Mouse (Mus musculus) embryonic facial prominence, embryonic 11.5 days (tissue): Measurements from ENCODE around the gene Prkca. TPM values are rescaled to one million over a fixed set of nuclear protein-coding genes. Genes with fewer than 3 reads are reported as not detected.

Source experiments
- ATAC-seq: fragments of 200-750 bp; cut with Nextera tagmentation; replicated peaks from 2 replicates; pipeline ENCODE4 v1.8.0; 2017; ENCODE audit warnings: low read depth; ENCODE audit not compliant: insufficient number of reproducible peaks, low FRiP score, low TSS enrichment
- DNase-seq: peaks from one replicate; pipeline ENCODE4 v3.0.0-alpha.2; 2015; ENCODE audit warnings: low spot score
- H3K27ac ChIP-seq: fragments of 300-500 bp; sonication (generic); replicated peaks from 2 replicates; pipeline ENCODE4 v1.5.1; 2014; ENCODE audit warnings: mild to moderate bottlenecking, low read depth, low read length, control low read depth
- H3K27me3 ChIP-seq: fragments of 300-500 bp; sonication (generic); 2 replicates; pipeline ENCODE4 v1.6.1; 2014; ENCODE audit warnings: mild to moderate bottlenecking, low read length, moderate library complexity, mixed read lengths; ENCODE audit not compliant: control insufficient read depth, insufficient read depth
- H3K36me3 ChIP-seq: fragments of 300-500 bp; sonication (generic); replicated peaks from 2 replicates; pipeline ENCODE4 v1.6.1; 2014; ENCODE audit warnings: low read depth, mild to moderate bottlenecking, low read length, moderate library complexity, mixed read lengths; ENCODE audit not compliant: control insufficient read depth, insufficient read depth
- H3K4me1 ChIP-seq: fragments of 300-500 bp; sonication (generic); 2 replicates; pipeline ENCODE4 v1.6.1; 2014; ENCODE audit warnings: low read length, mixed read lengths; ENCODE audit not compliant: control insufficient read depth, insufficient read depth
- H3K4me2 ChIP-seq: fragments of 300-500 bp; sonication (generic); 2 replicates; pipeline ENCODE4 v1.6.1; 2014; ENCODE audit warnings: low read depth, mild to moderate bottlenecking, control low read depth, low read length, moderate library complexity
- H3K4me3 ChIP-seq: fragments of 300-500 bp; sonication (generic); 2 replicates; pipeline ENCODE4 v1.5.1; 2014; ENCODE audit warnings: low read depth, low read length, control low read depth
- H3K9ac ChIP-seq: fragments of 300-500 bp; sonication (generic); replicated peaks from 2 replicates; pipeline ENCODE4 v1.6.1; 2014; ENCODE audit warnings: mild to moderate bottlenecking, control low read depth, low read length
- H3K9me3 ChIP-seq: fragments of 300-500 bp; sonication (generic); replicated peaks from 2 replicates; pipeline ENCODE4 v1.6.1; 2016; ENCODE audit warnings: mild to moderate bottlenecking, low read length, inconsistent platforms, mixed read lengths; ENCODE audit not compliant: control insufficient read depth
- WGBS: fragments of 180-500 bp; shearing (Covaris S2); extraction: QIAGEN DNeasy Blood & Tissue Kit; methylation state at CpG from one replicate; pipeline ENCODE4 v1.1.7; 2014; 5-methylcytosine and 5-hydroxymethylcytosine counted together
- polyA plus RNA-seq: library from polyadenylated mRNA; unstranded; fragments of >200 nt; fragmentation: Nextera tagmentation; extraction: Ambion mirVana; gene quantifications from 2 replicates; pipeline ENCODE4 v1.2.1, GENCODE M21; 2014

The Prkca gene
- polyA plus RNA-seq, 1 experiment from 2014 or later, result 7.4 TPM

- ATAC-seq (no peak), DNase-seq (no peak)
- Histone ChIP-seq H3K4me2 (no peak overlapping the region), H3K4me3 (no peak overlapping the region), H3K27ac (no peak overlapping the region), H3K9me3 (no peaks in the 10 kb centered on the region), H3K4me1 (no peaks in the 10 kb centered on the region), H3K27me3 (no peaks in the 10 kb centered on the region), H3K36me3 (no peaks in the 10 kb centered on the region), H3K9ac (no peak overlapping the region)
- 52% methylated on average over 22 of the region's 22 CpGs for WGBS
Observed at GRCm38 (mm10) chr11:107979497-107980174, 364.1 kb downstream of the Prkca start.

GRCm38 (mm10) chr11:107969943-107970342 lies 373.8 kb downstream of the Prkca start:
- Histone ChIP-seq H3K27me3 (no peaks in the 10 kb centered on the region), H3K4me1 (peaks cover 2% of the 10 kb centered on the region; the same call in 1 of the 2 replicates), H3K4me2 (no peak overlapping the region), H3K9me3 (no peaks in the 10 kb centered on the region), H3K9ac (no peak overlapping the region), H3K4me3 (no peak overlapping the region), H3K36me3 (no peaks in the 10 kb centered on the region), H3K27ac (no peak overlapping the region)
- no peak for DNase-seq
- 70% methylated on average over 10 of the region's 10 CpGs for WGBS
- no peak for ATAC-seq

DNA sequence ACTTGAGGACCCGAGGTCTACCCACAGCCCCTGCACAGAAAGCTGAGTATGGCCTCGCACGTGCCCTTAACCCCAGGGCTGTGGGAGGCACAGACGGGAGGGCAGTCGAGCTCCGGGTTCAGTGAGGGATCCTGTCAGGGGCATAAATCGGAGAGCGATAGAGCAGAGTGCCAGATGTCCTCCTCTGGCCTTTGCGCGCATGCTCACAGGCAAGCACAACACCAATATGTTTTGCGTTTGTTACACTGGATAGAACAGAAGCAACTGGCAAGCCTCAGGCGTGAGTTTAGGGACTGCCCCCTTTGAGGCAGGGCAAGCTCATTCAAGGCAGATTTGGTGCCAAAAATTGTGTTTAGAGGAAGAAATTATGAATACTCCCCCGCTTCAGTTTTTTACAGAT lies 375.6 kb downstream of the Prkca start:
- H3K36me3 ChIP-seq, result no peaks in the 10 kb centered on the region
- peak; percentile 65 for DNase-seq
- H3K27ac ChIP-seq, result no peak overlapping the region
- H3K4me3 ChIP-seq, result no peak overlapping the region
- peaks cover 2% of the 10 kb centered on the region; the same call in 1 of the 2 replicates for H3K4me1 ChIP-seq
- H3K9ac ChIP-seq, result no peak overlapping the region
- no peaks in the 10 kb centered on the region for H3K9me3 ChIP-seq
- H3K4me2 ChIP-seq, result no peak overlapping the region
- H3K27me3 ChIP-seq, result no peaks in the 10 kb centered on the region
- ATAC-seq, result 0 out of 2 replicates have a peak, but pooled peaks have one; percentile 37
- 43% methylated on average over 13 of the region's 13 CpGs for WGBS

GRCm38 (mm10) chr11:107966229-107966628 lies 377.5 kb downstream of the Prkca start:
- no peaks in the 10 kb centered on the region for H3K27me3 ChIP-seq
- no peak for DNase-seq
- no peak overlapping the region for H3K4me3 ChIP-seq
- no peak overlapping the region for H3K27ac ChIP-seq
- H3K9me3 ChIP-seq, result no peaks in the 10 kb centered on the region
- WGBS, result 72% methylated on average over 4 of the region's 4 CpGs
- ATAC-seq, result no peak
- no peak overlapping the region for H3K9ac ChIP-seq
- no peaks in the 10 kb centered on the region for H3K36me3 ChIP-seq
- H3K4me1 ChIP-seq, result peaks cover 2% of the 10 kb centered on the region; the same call in 1 of the 2 replicates
- no peak overlapping the region for H3K4me2 ChIP-seq

GRCm38 (mm10) chr11:107965449-107965848 lies 378.3 kb downstream of the Prkca start:
- H3K4me3 ChIP-seq, result no peak overlapping the region
- H3K9me3 ChIP-seq, result no peaks in the 10 kb centered on the region
- 88% methylated on average over 7 of the region's 7 CpGs for WGBS
- H3K27me3 ChIP-seq, result no peaks in the 10 kb centered on the region
- DNase-seq (no peak), ATAC-seq (no peak)
- H3K36me3 ChIP-seq, result no peaks in the 10 kb centered on the region
- H3K4me2 ChIP-seq, result no peak overlapping the region
- no peak overlapping the region for H3K27ac ChIP-seq
- no peak overlapping the region for H3K9ac ChIP-seq
- H3K4me1 ChIP-seq, result peaks cover 2% of the 10 kb centered on the region; the same call in 1 of the 2 replicates

- Histone ChIP-seq H3K4me1 (no peaks in the 10 kb centered on the region), H3K4me3 (no peak overlapping the region), H3K9me3 (no peaks in the 10 kb centered on the region), H3K36me3 (no peaks in the 10 kb centered on the region), H3K4me2 (no peak overlapping the region), H3K27me3 (no peaks in the 10 kb centered on the region), H3K9ac (no peak overlapping the region), H3K27ac (no peak overlapping the region)
- 75% methylated on average over 13 of the region's 13 CpGs for WGBS
- DNase-seq (no peak), ATAC-seq (no peak)
Observed at GRCm38 (mm10) chr11:107957566-107958350, 386.0 kb downstream of the Prkca start.

GRCm38 (mm10) chr11:107955191-107956062 lies 388.3 kb downstream of the Prkca start:
- Histone ChIP-seq H3K9me3 (no peaks in the 10 kb centered on the region), H3K4me2 (no peak overlapping the region), H3K4me1 (no peaks in the 10 kb centered on the region), H3K9ac (no peak overlapping the region), H3K36me3 (no peaks in the 10 kb centered on the region), H3K4me3 (no peak overlapping the region), H3K27me3 (no peaks in the 10 kb centered on the region), H3K27ac (no peak overlapping the region)
- ATAC-seq (no peak), DNase-seq (no peak)
- 87% methylated on average over 10 of the region's 10 CpGs for WGBS
